Mouse (Mus musculus): Measurements from ENCODE around the gene Plcd3.

Plcd3 gene

DNA sequence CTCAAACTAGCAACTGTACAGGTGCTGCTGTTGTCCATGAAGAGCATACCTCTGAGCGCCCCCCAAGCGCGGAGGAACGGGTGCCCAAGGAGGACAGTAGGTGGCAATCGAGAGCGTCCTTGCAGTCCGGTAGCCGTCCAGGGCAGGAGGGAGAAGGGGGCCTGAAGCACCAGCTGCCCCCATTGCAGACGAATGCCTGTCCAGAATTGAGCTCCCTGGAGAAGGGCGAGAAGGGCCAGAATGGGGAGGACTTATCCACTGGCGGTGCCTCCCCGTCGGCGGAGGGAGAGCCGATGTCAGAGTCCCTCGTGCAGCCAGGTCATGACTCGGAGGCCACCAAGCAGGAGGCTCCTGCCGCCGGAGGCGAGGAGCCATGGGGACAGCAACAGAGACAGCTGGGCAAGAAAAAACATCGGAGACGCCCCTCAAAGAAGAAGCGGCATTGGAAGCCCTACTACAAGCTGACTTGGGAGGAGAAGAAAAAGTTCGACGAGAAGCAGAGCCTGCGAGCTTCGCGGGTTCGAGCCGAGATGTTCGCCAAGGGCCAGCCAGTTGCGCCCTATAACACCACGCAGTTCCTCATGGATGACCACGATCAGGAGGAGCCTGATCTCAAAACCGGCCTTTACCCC lies 15.6 kb upstream of the Plcd3 start:
- peak; percentile 75 to 77 for DNase-seq

DNA sequence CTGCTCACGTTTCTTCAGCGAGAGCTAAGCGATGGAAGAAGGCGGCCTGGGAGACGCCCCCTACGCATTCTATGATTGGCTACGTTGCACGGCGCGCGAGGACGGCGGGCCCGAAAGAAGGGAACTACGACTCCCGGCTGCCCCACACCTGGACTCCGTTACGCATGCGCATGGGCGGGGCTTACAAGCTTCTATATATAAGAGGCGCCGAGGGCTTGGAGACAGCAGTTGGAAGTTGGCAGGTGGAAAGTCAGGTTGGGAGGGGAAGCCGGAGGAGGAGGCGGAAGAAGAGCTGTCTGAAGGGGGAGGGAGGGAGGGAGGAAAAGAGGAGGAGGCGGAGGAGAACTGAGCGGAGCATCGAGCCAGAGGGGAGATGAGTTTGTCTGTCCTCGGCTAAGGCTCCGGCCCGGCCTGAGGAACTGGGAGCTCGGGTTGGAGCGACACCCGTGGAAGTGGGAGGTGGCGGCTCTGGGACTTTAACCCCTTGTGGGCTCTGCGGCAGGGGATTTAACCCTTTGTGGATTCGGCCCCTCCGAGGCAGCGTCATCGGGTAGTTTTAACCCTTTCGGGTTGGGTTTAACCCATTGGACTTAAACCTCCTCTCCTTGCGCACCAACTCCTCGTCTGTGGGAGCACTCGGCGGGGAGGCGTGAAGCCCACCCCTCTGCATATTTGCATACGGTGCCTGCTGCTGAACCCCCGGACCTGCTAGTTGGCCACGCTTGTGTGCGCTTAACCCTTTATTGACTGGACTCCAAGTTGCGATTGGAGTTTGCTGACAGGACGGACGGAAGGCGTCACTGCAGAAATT lies 14.8 kb upstream of the Plcd3 start, which contains the start of gene Hexim1:
Gene Hexim1 (plus strand): TSS at position 224 of the 811 bp plus-strand sequence.
- DNase-seq = peak; percentile 100

DNA sequence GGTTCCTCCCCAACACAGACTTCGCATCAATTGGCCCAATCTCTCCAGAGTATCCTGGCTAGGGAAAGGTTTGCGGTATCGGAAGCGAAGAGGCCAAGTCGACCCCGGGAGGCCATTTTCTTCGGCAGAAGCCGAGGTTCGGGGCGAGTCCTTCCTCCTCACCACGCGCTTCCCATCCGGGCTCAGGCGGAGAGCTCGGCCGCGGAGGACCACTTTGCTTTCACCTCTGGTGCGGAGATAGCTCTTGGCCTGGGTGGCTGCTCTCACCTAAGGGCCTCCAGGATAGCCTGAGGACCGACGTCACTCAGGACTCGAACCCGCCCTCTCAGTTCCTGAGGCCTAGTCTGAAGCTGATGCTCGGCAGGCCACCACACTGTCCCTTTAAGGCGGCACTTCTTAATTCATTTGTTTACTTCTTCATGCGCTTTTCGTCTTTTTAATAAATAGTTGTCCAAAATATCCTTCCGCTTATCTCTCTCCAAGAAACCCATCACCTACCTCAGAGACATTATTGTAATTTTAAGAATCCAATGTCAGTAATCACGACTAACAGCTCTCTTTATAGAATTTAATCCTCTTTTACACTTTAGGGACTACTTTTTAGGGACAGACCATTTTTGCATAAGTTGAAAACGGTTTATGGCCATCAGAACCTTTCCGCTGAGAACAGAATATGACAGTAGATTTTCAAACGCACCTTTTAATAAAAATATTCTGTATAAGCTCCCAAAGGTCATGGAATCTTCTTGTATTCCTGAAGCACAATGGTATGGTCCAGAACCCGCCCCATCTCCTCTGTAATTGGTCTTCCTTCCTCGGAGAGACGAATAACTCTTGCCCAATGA lies 13.9 kb upstream of the Plcd3 start:
- peak; percentile 84 to 85 for DNase-seq

DNA sequence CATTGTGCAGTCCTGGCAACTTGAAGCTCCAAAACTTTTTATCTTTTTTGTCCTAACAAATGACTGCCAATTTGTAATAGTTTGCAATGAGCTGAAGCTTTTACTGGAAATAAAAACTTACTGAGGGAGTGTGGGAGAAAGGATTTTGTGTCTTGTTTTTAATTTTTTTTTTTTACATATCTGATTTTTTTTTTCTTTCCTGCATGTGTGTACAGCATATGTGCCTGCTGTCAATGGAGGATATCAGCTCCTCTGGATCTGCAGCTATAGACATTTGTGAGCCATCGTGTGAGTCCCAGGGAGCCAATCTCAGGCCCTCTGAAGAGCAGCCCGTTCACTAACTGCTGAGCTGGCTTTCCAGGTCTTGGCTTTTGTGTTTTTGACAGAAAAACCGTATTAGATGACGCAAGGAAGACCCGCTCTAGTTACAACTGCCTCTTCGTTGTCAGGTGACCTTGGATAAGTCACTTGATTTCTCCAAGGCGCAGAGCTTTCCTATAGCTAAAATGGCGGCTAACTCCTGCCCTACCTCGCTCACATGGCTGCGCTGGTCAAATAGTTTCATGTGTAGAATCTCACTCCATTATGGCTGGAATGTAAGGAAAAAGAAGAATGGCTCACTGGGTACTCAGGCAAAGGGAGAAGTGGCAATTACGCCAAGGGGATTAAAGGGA lies 12.9 kb upstream of the Plcd3 start:
- no peak for DNase-seq

DNA sequence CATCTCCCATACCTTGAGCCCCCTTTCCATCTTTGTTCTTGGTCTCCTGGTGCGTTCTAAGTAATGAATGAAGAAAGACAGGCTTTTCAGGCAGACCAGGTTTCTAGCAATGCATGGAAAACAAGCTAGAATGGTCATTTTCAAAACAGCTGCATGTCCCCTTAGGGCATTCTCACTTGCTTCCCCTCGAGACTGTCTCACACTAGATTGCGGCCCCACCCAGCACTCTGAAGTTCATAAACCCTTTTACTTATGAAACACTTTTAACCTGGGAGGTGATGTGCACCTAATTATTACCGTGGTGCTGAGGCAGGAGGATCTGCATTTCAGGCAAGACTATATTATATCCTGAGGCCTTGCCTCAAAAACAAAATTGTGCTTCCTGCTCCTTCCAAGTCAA lies 12.3 kb upstream of the Plcd3 start:
- DNase-seq = no peak

DNA sequence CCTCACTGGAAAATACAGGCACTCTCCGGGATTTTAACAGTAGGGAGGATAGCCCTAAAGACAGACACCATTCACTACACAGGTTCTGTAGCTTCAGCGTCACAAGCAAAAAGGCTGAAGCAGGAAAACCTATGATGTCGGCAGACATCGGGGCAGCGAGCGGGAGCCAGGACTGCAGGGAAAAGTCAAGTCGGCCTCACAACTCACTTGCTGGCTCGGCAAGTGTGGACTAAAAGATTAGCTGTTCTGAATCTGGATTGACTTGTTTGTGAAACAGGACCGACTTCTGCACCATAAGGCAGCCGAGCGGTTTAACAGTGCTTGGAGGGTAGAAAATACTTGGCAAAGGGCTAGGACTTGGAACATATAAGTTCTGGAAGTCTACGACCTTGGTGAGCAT lies 11.5 kb upstream of the Plcd3 start:
- no peak for DNase-seq

DNA sequence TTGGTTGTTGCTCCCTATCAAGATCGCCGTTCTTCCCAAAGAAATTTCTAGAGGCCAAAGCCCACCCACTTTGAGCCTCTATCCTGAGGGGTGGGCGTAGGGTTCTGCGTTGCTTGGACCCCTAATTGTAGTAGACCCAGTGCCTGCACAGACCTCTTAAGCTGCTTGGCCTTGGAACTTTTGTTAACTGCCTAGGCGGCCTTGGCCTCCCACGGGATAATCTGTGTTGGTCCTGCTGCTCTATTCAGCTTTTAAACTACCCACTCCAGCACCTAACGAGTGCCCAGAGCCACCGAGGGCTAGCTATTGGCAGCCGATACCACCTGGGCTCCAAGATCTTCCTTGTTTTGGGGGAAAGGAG lies 11.1 kb upstream of the Plcd3 start:
- DNase-seq = no peak

DNA sequence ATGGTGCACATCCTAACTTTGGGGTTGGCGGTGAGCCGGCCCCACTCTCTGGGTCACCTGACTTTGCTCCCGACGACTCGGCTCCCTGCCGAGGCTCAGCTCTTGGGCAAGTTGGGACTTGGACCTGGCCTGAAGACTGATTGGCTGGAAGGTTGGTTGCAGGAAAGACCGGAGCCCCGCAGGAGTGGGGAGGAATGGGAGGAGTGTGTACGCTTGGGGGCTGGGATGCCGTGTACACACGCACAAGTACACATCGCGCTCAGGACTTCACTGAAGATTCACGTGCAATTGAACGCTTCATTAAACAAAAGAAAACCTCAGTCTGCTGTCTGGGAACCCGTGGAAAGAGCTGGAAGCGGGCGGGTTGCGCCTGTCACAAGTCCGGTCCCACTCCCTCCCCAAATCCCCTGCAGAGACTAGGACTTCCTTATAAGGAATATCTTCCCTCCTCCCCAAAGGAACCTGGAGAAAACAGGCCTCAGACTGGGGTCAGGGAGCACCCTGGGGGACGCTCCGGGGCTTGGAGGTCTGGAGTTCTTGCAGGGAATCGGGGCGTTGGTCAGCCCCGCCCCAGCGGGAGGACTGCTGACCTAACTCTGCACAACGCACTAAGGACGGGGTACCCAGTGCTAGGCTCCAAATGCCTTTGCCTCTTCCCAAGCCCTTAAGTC lies 10.6 kb upstream of the Plcd3 start:
- no peak for DNase-seq

DNA sequence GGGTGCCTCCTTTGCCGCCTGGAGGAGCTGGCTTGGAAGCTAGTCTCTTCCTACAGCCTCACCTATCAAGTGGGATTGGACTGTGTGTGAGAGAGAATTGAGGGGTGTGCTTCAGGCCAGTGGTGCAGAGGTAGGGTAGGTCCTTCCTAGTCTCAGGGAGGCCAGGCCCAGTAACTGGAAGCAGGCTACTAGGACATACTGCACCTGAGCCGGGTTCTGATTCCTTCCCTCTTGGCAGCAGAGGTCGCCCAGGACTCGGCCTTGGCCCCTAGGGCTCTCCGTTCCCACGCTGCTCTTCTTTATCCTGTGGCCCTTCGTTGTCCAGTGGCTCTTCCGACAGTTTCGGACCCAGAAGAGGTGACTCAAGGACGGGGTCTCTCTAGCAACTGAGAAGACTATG lies 9.8 kb upstream of the Plcd3 start:
- no peak for DNase-seq

DNA sequence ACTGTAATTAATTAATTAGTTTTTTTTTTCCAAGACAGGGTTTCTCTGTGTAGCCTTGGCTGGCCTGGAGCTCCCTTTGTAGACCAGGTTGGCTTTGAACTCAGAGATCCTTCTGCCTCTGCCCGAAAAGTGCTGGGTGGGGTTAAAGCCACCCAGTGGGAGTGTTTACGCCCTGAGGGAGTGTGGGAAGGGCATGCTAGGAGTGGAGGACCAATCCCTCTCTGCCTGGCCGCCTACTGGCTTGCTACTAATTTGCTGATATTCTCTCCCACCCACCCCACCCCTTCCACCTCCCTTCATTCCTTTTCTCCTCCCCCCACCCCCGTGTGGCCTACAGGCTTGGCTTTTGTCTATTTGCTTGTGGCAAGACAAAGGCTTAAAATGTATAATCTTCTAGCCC lies 4.9 kb upstream of the Plcd3 start:
- no peak for DNase-seq

DNA sequence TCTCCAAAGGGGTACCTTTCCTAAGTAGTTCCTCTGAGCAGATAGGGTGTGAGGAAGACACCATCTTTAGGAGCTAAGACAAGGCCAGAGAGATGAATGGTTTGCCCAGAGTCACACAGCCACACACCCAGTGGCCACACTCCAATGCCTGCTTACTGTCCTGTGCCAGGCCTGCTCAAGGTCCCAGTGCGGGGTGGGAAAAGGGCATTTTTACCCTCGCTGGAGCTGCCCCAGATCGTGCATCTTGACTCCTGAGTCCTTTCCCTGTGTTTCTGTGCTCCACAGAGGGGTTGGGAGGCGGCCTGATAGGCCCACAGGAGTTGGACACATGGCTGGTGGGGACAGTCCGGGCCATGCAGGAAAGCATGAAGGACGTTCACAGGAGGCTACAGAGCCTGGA lies 4.4 kb upstream of the Plcd3 start:
- DNase-seq = no peak

DNA sequence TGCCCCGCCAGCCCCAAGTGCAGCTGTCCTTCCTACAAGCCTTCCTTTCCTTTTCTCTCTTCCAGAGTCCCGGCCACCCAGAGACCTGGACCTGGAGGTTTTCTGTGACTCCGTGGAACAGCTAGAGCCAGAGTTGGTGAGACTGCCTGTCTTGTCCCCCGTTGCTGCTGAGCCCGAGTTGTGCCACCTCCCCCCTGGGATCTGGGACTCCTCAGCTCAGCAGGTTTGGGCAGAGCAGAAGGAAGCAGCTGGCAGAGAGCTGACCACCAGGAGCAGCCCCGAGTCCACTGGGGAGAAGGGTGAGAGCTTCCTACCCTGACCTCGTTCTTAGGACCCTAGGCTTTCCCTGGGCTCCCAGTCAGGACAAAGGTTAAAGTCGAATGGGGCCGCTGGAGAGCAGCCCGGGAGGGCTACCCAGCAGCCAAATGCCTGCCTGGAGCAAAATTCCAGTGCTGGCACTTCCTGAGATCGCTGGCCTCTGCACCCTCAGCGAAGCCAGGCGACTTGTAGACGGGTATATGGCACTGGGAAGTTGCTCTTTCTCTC lies 3.8 kb upstream of the Plcd3 start:
- DNase-seq = no peak

DNA sequence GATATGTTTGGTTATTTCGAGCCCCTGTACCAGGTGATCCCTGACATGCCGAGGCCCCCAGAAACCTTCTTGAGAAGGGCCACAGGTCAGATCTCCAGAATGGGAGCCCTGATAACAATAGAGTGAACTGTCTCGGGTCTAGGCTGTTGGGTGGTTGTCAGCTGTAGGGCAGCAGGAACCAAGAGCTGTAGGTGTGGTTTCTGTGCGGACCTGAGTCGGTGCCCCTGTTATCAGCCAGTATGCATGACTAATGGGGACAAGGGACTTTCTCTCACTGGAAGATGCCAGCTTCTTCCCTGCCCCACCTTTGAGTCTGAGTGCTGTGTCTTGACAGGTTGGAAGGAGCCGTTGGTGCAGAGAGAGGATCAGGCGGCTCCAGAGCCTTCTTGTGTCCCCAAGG lies 3.0 kb upstream of the Plcd3 start:
- no peak for DNase-seq

DNA sequence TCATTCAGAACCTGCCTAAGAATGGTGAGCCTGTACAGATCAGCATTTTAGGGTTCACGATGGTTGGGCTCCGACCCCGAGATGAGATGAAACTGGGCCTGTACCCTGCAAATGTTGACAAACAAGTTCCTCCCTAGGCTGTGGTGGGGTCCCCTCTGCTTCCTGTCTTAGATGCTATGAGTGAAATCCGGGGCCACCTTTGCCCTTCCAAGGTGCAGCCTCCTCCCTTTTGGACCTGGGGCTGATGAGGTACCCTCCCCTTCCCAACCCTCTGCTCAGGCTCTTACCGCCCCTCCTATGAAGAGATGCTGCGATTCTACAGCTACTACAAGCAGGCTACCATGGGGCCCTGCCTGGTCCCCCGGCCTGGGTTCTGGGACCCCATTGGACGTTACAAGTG lies 2.2 kb upstream of the Plcd3 start:
- no peak for DNase-seq

DNA sequence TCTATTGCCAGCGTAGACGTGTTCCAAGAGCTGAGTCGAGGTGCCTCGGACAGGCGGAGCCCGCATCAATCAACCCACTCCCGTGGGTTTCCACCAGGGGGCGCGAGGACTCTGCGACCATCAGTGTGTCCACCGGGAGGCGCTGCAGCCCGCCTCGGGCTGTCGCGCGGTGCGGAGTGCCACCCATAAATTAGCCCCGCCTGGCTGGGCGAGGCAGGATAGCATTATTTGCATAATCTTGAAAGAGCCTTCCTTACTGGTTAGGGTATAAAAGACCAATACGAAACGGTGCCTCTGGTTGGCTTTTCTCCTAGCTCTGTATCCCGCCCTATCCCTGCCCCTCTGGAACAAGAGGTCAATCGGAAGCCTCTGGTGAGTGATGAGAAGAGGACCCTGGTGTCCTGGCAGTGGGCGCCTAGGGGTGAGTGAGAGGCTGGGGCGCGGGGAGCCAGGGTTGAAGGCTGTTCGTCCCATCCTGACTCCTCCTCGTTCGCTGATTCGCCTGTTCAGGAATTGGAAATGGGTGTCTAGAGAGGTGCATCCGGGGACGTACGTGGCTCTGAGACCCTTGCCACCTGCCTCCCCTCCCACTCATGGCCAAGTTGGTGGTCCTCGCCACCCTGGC lies 1.4 kb upstream of the Plcd3 start:
- DNase-seq = peak; percentile 100

DNA sequence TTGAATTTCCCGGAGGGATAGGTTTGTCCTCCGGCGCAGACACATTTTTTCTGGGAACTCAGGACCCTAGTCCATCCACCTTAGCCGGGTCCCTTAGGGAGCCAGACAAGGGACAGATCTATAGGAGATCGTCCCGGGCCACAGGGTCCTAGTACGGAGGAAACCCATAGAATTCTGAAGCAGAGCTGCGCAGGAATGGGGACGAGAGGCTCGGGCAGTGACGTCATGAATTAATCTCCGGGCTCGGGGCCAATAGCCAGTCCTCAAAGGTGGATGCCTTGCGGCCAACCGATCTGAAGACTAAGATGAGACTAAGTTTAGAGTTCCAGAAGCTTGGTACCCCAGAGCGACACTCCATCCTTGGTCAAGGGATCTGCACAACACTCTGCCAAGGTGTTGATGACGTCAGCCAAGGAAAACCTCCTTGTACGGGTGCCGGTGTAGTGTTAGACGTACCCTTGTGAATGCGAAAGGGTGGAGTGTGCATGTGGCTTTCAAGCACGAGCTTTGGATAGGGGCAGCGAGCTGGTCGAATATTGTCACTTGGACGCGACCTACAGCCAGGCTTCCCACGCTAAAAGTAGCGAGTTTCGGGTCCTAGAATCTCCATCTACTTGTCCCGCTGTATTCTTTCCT lies 526 bp upstream of the Plcd3 start:
- DNase-seq = peak; percentile 60 to 61

DNA sequence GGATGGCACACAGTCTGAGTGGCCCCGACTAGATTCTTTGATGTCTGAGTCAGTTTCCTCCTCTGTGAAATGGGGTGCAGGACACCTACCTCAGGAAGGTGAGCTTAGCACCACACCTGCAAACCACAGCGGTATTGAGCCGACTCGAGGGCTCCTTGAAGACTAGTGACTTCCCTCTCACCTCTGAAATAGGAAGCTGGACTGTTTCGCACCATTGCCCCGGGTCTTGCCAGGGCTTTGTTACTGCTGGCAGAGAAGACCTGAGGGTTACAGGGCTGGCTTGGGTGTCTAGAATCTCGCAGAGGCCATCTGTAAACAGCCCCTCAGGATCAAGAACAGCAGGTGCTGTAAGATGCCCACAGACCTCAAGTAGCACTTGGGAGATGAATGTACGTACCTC lies 1.1 kb downstream of the Plcd3 start:
- peak; percentile 43 to 47 for DNase-seq

DNA sequence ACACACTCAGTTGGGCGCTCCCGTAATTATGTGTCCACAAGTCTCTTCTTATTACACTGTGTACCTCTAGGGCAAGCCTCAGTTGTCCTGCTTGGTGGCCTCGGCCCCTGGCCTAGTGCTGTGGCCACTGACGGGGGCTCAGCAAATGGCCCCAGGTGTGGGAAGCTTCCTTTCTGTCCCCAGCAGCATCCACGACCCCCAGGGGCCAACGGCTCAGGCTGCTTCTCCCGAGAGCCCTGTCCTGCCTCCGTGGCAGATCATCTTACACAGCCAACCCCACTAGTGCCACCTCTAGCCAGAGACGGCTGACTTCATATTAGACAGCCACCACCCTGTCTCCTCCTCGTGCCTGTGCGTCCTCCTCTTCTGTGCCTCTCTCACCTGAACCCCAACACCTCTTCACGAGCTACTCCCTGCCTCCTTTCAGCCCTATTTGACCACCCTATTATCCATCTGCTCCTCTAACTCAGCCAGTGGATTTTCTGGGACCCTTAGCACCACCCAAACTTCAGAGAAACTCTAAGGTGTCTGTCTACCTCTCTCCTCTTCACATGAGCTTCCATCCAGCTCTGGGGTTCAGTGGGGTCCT lies 2.0 kb downstream of the Plcd3 start:
- DNase-seq = no peak

DNA sequence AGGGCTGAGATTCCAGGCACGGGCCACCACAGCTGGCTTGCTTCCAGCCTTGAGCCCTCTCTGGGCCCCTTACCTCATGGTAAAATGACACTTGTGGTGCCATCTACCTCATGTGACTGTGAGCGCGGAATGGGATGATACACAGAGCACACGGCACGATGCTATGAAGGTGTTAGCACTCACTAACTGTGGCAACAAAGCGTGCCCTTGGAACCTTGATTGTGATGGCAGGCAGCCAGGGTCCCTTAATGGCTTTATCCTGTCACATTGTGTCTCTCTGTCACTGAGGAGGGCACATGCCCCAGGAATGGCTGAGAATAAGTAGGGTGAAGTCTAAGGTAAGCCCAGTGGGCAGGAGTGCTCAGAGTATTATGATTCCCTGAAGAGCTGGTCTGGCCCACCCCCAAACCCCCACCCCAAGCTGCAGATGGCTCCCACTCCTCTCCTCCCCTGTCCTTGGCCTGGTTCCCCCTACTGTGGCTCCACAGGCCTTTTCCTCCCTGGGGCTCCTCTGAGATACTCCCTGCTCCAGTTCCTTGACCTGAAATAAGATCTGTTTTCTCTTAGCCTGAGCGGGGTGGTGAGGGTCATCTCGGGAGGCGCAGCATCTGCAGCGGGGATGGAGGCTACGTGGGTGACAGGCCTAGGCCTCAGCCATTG lies 2.8 kb downstream of the Plcd3 start:
- DNase-seq = no peak
